Mouse (Mus musculus): ENCODE measurements at regions not wholly inside any gene's neighbourhood (a gene's known extent, or its start where the extent isn't known, plus 50 kb on each side); places are given as distances from the start of the nearest gene placed in this dataset.

GRCm38 (mm10) chr19:36235131-36235530 is 113.0 kb upstream of the Pcgf5 start:
- no peak for DNase-seq

DNA sequence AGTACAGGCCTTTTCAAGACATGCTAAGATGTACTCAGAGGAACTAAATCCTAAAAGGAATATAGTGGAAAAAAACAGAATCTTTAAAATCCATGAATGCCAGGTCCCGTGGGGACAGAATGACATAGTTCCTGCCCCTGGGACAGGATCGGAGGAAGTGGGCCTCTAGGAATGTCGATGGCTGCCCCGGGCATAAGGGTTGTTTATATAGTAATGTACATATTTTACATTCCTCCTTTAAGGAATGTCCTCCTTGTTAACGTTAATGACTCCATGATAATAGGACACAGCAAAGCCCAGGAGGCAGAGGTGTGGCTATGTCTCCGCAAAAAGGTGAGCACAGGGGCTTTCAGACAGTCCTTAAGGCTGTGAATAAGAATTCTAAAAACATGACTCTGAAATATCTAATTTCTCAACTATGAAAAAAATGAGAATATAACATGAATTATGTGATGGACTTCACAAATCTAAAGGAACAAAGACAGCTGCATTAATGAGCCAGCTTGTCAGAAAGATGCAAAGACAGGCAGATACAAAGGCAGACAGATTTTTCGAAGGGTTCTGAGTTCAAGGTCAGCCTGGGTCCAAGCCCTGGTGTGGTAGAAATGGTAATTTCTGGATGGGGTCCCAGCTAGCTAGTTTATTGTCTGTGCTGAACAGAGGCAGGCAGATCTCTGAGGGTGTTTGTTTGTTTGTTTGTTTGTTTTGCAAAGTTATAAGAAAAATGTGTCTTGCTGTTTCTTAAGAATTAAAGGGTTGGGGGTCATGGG is 111.3 kb upstream of the Pcgf5 start:
- DNase-seq, result no peak

DNA sequence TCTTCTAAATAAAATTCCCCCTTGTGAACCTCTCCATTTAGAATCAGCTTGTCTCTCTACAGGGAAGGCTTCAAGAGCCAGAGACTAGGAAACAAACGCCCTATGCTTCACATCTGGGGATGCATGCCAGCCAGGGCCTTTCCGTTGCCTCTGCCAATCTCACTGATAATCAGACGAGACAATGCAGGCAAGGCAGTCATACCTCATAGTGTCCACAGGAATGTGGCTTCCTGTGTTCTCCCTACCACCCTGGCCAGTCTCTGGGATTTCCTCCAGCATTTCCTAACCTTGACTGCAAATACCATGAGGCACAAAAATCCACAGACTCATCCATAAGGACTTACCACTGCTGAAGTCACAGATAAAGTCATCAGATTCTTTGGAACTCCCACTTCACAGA is 110.4 kb upstream of the Pcgf5 start:
- no peak for DNase-seq

DNA sequence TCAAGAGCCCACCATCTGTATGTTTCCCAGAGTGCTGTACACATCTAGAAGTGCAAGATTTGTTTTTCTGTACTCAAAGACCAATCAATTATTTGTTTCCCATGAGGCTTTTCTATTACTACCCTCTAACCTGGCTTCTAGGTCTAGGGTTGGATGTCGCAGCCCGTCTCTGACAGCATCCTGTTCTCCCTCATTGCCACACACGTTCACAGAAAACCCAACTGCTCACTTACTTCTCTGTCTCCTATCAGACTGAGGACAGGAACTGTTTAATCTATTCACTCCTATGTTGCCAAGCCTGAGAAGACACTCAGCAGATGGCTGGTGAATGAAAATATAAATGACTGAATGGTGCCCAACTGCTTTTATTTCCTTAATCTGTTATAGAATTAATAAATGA is 109.6 kb upstream of the Pcgf5 start:
- no peak for DNase-seq

DNA sequence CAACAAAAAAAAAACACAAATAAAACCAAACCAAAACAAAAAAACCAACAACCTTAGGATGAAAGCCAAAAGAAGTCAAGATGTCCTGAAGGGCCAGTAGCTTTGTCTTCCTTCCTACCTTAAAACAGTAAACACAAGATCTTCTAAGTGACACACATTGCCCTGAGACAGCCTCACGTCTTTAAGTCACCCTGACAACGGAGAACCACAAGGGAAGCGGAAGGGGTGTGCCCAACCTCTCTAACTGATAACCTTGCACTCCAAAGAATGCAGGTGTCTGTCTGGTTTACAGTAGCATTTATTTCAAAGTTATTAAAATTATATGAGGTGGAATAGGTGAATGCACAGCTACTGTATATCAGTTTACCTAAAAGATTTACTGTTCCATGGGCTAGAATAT is 105.7 kb upstream of the Pcgf5 start:
- DNase-seq, result no peak

GRCm38 (mm10) chr19:36242946-36243345 is 105.2 kb upstream of the Pcgf5 start:
- no peak for DNase-seq

DNA sequence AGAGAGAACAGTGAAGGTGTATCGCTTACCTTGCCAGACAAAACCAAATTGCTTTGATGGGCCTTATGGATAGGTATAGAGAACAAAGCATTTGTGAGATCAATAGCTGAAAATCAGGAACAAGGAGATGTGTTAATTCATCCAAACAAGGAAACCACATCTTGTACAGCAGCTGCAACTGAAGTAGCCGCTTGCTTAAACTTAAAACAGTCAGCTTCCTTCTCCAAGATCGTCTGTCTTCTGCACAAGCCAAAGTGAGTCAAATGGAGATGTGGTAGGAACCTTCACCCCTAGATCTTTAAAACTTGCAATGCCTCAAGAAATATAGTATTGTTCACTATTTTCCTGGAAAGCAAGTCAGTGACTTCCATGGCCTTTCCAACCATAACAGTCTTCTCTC is 95.6 kb upstream of the Pcgf5 start:
- DNase-seq, result no peak

DNA sequence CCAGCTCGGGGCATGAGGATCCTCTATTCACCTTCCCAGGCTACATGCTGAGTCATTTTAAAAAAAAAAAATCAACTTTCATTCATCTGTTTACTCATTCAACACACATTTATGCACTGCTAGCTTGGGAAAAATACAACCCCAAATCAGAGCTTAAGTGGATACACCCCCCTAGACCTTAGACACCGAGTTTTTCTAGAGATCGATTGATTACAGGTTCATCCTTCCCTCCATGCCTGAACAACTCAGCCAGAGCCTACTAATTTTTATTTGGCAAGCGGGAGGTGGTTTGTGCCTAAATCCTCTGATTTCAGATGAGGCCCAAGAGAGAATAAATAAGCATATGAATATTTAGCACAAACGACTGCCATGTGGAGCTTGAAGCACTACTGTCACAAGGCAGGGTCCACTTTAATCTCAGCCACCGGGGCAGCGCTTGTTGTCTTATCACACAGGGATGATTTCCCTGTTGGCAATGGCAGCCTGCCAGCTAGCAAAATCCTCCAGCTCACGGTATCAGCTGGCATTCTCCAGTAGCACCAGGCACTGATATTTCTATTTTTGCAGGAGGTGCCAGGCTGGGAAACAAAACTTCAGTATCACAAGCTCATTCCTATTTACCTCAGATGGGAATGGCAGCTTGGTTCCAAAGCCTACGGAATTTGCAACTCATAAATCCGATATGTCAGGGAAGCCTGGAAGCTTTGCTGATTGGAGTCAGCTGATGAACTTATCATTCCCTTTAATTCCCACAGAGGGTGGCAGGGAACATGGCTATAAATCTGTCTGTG is 90.2 kb upstream of the Pcgf5 start:
- peak; percentile 8 for DNase-seq

GRCm38 (mm10) chr19:36261819-36262218 is 86.3 kb upstream of the Pcgf5 start:
- no peak for DNase-seq

DNA sequence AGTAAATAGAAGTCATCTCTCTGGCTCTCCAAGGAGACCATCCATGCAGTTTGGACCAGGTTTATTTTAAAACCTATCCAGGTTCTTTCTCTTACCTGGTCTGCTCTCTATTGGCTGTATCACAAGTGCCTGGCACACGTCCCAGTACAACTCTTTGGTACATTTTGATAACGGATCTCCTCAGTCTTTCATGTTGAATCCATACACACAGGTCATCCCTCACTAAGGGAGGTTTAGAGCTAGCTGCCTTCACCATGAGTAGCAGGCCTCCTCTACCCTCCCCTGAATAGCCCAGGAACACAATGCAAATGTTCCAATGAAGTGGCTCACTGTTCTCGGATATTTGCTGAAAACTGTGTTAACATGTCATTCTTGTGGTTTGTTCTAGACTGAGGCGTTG is 84.2 kb upstream of the Pcgf5 start:
- DNase-seq, result no peak

- DNase-seq, result no peak
Observed at GRCm38 (mm10) chr19:36264397-36264796, 83.7 kb upstream of the Pcgf5 start.

DNA sequence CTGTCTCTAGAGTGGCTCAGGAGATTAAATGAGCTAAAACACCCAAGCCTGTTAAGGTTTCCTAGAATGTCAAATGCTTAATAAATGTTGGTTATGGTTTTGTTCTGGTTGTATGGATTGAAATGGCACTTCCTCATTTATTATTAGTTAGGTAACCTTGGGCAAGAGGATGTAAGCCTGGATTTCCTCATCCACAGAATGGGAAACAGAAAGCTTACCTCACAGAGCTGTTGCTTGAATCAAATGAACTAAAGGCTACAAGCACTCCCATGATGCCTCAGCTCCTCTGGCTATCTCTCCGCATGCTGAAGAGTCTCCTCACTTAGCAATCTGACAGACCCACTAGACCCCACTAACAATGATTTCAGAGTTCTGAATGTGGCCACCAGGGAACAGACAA is 82.8 kb upstream of the Pcgf5 start:
- DNase-seq, result no peak

DNA sequence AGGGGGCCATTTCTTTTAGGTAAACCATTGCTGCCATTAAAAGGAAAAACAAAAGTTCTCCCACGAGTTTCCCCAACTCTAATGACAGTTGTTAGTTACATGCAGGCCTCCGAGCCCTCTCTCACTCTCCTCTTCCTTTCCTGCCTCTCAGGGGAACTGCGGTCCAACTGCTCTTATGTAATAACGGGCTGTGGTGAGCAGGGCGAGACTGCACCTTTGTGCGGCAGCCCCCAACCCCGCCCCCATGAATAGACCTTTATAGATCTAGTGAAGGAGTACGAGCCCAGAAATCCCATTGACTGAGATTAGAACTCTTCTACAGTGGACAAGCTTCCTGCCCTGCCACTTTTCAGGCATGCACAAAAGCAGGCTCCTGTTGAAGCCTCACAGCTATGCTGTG is 81.8 kb upstream of the Pcgf5 start:
- DNase-seq, result no peak

GRCm38 (mm10) chr19:36273466-36273865 is 74.6 kb upstream of the Pcgf5 start:
- DNase-seq, result no peak

DNA sequence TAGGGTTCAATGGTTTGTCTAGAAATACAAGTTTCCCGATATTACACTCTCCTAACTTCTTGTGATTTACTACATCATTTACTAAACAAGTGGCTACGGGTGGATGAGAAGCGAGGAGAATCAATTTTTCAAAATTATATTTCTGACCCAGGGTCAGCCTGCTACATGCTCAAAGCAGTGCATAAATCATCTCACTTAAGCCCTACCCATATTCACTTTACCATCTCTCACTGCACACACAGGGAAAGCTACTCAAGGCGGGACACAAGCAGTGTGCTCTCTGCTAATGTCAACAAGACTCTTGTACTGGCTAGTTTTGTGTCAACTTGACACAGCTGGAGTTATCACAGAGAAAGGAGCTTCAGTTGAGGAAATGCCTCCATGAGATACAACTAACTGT is 62.6 kb upstream of the Pcgf5 start:
- DNase-seq, result no peak

GRCm38 (mm10) chr19:36290778-36291177 is 57.3 kb upstream of the Pcgf5 start:
- no peak for DNase-seq

DNA sequence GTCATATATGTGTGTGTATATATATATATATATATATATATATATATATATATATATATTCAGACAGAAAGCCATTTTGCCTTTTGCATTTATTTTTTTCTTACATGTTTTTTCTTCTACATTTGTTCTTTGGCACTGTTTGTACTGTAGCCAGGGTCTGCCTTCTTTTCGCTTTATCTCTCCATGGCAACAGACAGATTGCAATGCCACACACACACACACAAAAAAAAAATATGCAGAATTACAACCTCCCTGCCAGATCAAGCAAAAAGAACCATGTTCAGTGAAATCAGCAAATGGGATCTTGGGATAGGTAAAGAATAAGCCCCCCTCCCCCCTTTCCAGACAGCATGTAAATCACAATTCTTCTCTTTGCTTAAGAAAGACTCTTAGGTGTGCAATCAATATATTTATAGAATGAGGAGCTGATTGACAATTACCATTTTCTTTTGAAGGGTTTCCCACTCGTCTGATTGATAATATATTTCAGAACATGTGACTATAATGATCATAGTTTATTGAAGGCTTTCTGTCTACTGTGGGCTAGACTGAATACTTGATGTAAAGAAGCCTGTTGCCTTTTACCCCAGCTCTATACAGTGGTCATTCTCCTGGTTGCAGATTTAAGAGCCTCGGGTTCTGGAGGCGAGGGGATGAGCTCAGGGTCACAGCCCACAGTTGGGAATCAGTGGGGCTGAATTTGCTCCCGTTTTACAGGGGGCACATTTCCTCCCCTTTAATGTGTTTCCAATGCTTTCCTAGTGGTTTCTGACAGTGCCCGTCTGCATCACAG is 54.7 kb upstream of the Pcgf5 start:
- DNase-seq, result no peak

Measured in gastrocnemius, postnatal 10 days (tissue).